In the genomic region with DNA sequence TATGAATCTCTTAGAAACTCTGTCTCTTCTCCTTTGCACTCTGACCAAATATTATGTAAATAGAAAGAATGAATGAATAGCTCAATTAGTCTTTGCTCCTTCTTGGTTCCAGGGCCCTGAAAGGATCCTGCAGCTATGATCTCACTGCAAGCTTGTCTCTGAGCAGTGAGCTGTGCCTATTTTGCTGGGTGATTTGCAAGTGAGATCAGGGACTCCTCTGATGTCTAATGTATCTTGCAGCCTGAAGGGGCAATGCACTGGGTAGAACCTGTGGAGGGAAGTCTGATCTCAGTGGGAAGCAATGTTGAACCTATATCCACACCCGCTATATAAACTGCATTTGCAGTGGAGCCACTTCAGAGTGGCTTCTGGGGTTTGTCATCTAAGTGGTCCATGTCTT, we compare ENCODE assay signal across 19 mouse cellular contexts.
"Had no signal": no experiment of that assay in that cellular context is flagged by ENCODE, and none has a peak within 500 bp of the region (broad histone marks: within the 10 kb centered on the region; RNA-seq: fewer than 3 reads in every experiment).

No protein-coding gene starts in this region.

- ATAC-seq: midbrain, embryonic 16.5 days had no signal

- H3K4me3 ChIP-seq: midbrain, embryonic 10.5 days; midbrain, embryonic 12.5 days; myocyte; neural tube, embryonic 13.5 days; neural tube, embryonic 15.5 days; stomach, embryonic 15.5 days had no signal

- H3K4me2 ChIP-seq: lung, embryonic 14.5 days; midbrain, embryonic 12.5 days; neural tube, embryonic 13.5 days; neural tube, embryonic 15.5 days; stomach, embryonic 15.5 days had no signal

- H3K4me1 ChIP-seq: midbrain, embryonic 10.5 days; midbrain, embryonic 12.5 days; neural tube, embryonic 13.5 days; neural tube, embryonic 15.5 days; stomach, embryonic 15.5 days had no signal

- H3K27me3 ChIP-seq: midbrain, embryonic 12.5 days; neural tube, embryonic 13.5 days; neural tube, embryonic 15.5 days; stomach, embryonic 15.5 days had no signal

- H3K9me3 ChIP-seq: midbrain, embryonic 10.5 days; midbrain, embryonic 12.5 days; neural tube, embryonic 13.5 days; neural tube, embryonic 15.5 days; stomach, embryonic 15.5 days had no signal

- H3K27ac ChIP-seq: midbrain, embryonic 10.5 days; midbrain, embryonic 12.5 days; neural tube, embryonic 13.5 days; neural tube, embryonic 15.5 days; stomach, embryonic 15.5 days; stomach, postnatal 0 days had no signal

- DNase-seq: lung, adult 18-20 months; lung, embryonic 14.5 days; lung, postnatal 10 days; lung, postnatal 4 days; midbrain, embryonic 14.5 days; retina, postnatal 1 day; right cerebral cortex, adult 18-20 months; right cerebral cortex, postnatal 14 days; thymus, adult 2 months; thymus, postnatal 25 days; thymus, postnatal 4 days had no signal

- H3K9ac ChIP-seq: lung, embryonic 14.5 days; midbrain, embryonic 12.5 days; neural tube, embryonic 13.5 days; neural tube, embryonic 15.5 days; stomach, embryonic 15.5 days had no signal

- H3K36me3 ChIP-seq: midbrain, embryonic 10.5 days; midbrain, embryonic 12.5 days; neural tube, embryonic 13.5 days; neural tube, embryonic 15.5 days; stomach, embryonic 15.5 days had no signal
